Mouse (Mus musculus) small intestine, adult 2 months (tissue): ENCODE measurements at regions not wholly inside any gene's neighbourhood (a gene's known extent, or its start where the extent isn't known, plus 50 kb on each side); places are given as distances from the start of the nearest gene placed in this dataset.

Experiments
- CTCF ChIP-seq: fragments of 200-500 bp; IDR thresholded peaks from 2 replicates; pipeline ENCODE4 v1.5.1; 2012; ENCODE audit warnings: low read depth, mild to moderate bottlenecking, control low read depth, inconsistent platforms, low read length, moderate library complexity, mixed read lengths; ENCODE audit not compliant: insufficient replicate concordance, insufficient read length; ENCODE audit errors: extremely low read depth
- POLR2A ChIP-seq: fragments of 200-500 bp; IDR thresholded peaks from 2 replicates; pipeline ENCODE4 v1.6.1; 2012; ENCODE audit warnings: low read depth, mild to moderate bottlenecking, control low read depth, inconsistent platforms, low read length, moderate library complexity

- TF ChIP-seq POLR2A: no peak
- no peak for TF ChIP-seq CTCF
Observed at GRCm38 (mm10) chr9:115545178-115545577, 235.0 kb upstream of the Stt3b start.
